Mouse (Mus musculus) heart, postnatal 4 days (tissue): ENCODE results near the gene Fbxw24. TPM values are rescaled to one million over a fixed set of nuclear protein-coding genes. Genes with fewer than 3 reads are reported as not detected.
A peak's percentile ranks its signal among the peaks of the same experiment; 100 is the strongest.
"Not testable (repeated sequence)": the region's sequence is repeated elsewhere in the genome, so short reads cannot be mapped to it uniquely, and the experiment has no call there.

ENCODE experiments used
- DNase-seq: peaks from one replicate; pipeline ENCODE4 v3.0.0; 2021
- total RNA-seq, 2 experiments: library from RNA; stranded (reverse); gene quantifications; 2 replicates each; pipeline ENCODE4 v1.2.3; 2021

Fbxw24 gene
- total RNA-seq = not detected

DNA sequence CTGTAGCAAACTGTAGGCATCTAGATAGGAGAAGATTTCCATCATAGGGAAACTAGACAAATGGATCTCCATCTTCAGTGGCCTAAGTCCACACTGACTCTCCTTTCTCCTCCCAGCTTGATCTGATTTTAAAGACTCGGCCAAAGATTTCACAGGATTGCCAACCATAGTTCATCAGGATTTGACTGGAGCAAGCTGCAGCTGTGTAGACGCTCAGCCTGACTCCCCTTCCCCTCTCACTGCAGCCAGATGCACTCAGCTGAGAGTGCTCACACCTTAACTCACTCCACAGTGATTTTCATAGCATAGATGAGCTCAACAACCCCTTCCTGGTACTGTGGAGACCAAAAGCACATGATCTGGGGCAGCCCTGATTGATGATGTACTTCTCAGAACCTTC is at the start of gene Fbxw24:
Fbxw24 (minus strand) TSS at position 101 of the 400 bp plus-strand sequence.
- not testable (repeated sequence) for DNase-seq

DNA sequence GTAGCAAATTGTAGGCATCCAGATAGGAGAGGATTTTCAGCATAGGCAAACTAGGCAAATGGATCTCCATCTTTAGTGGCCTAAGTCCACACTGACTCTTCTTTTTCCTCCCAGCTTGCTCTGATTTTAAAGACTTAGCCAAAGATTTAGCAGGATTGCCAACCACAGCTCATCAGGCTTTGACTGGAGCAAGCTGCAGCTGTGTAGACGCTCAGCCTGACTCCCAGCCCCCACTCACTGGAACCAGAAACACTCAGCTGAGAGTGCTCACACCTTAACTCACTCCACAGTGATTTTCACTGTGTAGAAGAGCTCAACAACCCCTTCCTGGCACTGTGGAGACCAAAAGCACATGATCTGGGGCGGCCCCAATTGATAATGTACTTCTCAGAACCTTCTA is 38.7 kb upstream of the Fbxw24 start, which contains the start of gene Fbxw25:
Fbxw25 (minus strand) TSS at position 101 of the 400 bp plus-strand sequence.
- DNase-seq = not testable (repeated sequence)

DNA sequence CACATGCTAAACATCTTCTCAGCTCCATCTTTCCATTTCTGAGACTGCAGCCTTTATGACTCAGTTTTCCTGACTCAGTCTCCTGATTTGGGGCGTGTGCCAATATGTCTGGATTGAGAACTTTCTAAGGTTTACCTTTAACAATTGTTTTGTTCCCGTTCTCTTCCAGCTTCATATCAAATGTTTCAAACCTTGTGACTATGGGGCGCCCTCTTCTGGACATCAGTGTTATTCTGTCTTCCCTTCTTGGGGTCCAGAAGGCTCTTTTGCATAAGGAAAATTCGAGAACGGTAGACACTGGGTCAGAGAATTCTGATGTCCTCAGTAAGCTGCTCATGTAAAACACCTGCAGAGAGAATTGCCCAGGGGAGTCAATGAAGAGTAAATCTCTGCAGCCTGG is 19.0 kb downstream of the Fbxw24 start:
- DNase-seq = peak; percentile 15

DNA sequence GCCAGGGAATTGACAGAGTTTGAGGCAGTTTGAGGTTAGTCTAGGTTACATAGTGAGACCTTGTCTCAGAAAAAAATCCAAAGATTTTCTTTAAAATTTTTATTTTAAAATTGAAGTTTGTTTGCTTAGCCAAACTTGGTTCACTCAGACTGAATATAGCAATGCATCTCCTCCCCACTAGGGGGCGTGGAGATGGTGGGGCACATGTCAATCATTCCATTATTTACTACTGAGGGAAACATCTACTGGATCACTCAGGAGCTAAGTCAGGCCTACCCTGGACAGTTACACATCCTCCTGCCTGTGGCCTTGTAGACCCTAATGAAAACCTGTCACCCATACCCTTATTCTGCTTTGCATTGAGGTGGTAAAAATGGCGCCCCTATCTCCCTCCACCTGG is 23.7 kb downstream of the Fbxw24 start:
- not testable (repeated sequence) for DNase-seq

DNA sequence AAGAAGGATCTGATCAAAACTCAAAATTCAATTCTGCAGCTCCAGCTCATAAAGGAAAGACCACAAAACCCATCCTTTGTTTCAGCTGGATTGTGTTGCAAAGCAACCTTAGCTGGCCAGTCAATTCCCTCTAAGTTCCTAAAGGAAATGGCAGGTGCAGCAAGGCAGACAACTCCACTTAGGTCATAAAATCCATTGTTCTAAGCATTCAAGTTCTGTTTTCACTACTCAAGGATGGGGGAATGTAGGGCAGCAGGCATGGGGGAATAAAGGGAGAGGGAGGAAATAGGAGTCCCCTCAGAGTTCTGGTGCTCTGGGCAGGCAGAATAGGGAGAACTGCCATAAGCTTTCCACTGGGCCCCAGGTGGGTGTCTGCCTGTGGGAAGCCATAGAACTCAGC is 28.6 kb downstream of the Fbxw24 start:
- no peak for DNase-seq

DNA sequence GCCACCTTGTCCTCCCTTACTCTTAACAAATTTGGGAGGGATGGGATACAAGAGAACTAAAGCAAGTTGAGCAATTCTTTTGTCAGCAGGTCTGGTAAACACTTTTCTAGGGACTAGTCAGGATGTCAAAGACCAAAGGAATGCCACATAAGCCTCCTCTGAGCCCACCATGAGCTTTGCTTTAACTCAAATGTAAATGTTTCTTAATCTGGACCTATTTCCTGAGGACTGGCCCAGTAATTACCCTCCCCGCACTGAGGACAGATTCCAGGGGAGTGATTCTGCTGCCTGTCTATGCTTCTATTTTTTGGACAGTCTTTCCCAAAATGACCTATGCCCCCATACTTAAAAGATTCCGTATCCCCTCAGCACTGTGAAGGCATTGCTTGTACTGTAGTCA is 31.0 kb downstream of the Fbxw24 start:
- no peak for DNase-seq

DNA sequence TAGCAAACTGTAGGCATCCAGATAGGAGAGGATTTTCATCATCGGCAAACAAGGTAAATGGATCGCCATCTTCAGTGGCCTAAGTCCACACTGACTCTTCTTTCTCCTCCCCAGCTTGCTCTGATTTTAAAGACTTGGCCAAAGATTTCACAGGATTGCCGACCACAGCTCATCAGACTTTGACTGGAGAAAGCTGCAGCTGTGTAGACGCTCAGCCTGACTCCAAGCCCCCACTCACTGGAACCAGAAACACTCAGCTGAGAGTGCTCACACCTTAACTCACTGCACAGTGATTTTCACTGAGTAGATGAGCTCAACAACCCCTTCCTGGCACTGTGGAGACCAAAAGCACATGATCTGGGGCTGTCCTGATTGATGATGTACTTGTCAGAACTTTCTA is 57.7 kb downstream of the Fbxw24 start, which contains the start of gene Fbxw15:
Fbxw15 (minus strand) TSS at position 101 of the 400 bp plus-strand sequence.
- DNase-seq = not testable (repeated sequence)

DNA sequence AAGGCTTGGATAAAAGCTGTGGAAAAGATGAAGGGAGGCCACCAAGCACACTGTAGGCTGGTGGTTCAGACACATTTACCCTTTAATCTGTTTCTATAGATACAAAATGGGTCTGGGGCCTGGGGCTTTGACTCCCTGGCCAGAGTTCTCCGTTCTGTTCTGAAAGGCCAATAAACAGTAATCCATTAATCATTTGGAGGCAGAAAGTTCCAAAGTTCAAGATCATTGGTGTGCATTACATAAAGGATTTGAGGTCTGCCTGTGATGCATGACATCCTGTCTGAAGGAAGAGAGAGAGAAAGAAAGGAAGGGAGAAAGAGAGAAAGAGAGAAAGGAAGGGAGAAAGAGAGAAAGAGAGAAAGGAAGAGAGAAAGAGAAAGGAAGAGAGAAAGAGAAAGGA is 60.3 kb downstream of the Fbxw24 start:
- no peak for DNase-seq

DNA sequence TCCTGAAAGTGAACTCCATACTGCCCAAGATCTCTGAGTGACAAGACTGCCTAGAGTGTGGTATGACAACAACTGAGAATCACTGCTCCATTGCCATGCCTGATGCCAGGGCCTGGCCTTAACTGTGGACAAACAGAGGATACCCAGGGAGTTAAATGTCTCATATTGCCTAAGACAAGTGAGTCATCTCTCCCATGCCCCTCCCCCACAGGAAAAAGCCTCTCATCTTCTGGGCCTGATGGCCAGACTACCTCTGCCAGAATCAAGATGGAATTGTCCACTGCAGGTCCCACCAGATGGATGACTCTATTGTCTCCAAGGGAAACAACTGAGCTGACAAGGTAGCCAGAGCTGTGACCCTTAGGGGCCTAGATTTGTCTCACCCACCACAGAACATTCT is 63.8 kb downstream of the Fbxw24 start:
- DNase-seq = not testable (repeated sequence)

DNA sequence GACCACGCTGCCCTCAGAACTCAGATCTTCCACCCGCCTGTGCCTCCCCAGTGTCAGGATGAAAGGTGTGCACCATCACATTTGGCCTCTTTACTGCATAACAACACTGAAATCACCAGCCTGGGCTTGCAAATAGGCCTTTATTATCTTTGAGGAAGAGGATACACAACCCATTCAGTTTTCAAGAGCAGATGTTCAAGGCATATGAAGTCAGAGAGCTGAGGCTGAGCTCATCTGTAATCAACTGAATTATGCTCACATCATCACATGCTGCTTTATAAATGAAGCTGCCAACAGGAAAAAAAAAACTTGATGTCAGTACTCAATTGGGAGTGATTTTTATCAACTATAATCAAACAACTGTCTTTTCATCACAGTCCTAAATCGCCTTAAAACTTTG is 73.4 kb downstream of the Fbxw24 start:
- no peak for DNase-seq

Other genes starting within 250 kb of the Fbxw24 start
- gene Fbxw22, start 221.8 kb downstream of the Fbxw24 start, total RNA-seq = not detected
- not detected for gene Fbxw16, start 176.9 kb downstream of the Fbxw24 start, total RNA-seq
- gene Fbxw19, start 130.2 kb downstream of the Fbxw24 start, total RNA-seq = not detected
- gene Fbxw15, start 57.8 kb downstream of the Fbxw24 start, total RNA-seq = not detected
- gene Fbxw25, start 38.6 kb upstream of the Fbxw24 start, total RNA-seq = not detected
- not detected for gene Fbxw18, start 76.6 kb upstream of the Fbxw24 start, total RNA-seq
- gene Fbxw26, start 120.0 kb upstream of the Fbxw24 start, total RNA-seq = not detected
- gene Fbxw27, start 164.6 kb upstream of the Fbxw24 start, total RNA-seq = not detected
- not detected for gene Spink8, start 186.2 kb upstream of the Fbxw24 start, total RNA-seq
- 10 to 100 TPM; 21.6 to 25.2 TPM for gene Nme6, start 206.7 kb upstream of the Fbxw24 start, total RNA-seq
- 1 to 10 TPM in 1 of 2 experiments, under 1 TPM in 1; 0.50 to 1.0 TPM for gene Camp, start 223.6 kb upstream of the Fbxw24 start, total RNA-seq
- gene Cdc25a, start 249.5 kb upstream of the Fbxw24 start, total RNA-seq = 10 to 100 TPM; 16.3 to 17.2 TPM